In the genomic region with DNA sequence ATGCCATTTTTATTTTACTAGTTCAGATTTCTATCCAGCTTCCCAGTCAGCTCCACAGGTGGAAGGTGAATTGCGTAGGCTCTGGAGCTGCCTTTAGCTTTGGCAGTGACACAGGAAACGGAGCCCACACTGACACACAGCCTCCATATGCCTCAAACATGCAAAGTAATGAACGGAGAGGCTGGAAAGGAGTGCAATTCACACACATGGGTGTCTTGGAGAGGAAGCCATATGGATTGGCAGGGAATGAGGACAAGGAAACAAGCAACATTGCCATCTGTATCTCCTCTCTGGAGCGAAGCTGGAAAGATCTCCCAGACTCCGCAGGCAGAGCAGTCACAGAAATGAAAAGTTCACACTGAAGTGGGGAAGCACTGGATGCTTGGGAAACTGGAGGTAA, we compare ENCODE assay signal across 15 mouse cellular contexts.
A peak's percentile ranks its signal among the peaks of the same experiment; 100 is the strongest.
DNase-seq lines count a peak whose midpoint lies in the region; TF ChIP-seq lines count a peak whose summit lies in the region.
"Had no signal": no experiment of that assay in that cellular context is flagged by ENCODE, and none has a peak within 500 bp of the region (broad histone marks: within the 10 kb centered on the region; RNA-seq: fewer than 3 reads in every experiment).

No protein-coding gene starts in this region.

- no peak for TF ChIP-seq EP300 in heart, adult 2 months (IDR thresholded peaks at IDR 0.05; ENCODE audit: insufficient read depth, low read depth, low read length)

- no peaks in the 10 kb centered on the region for H3K27me3 ChIP-seq in heart, adult 2 months (ENCODE audit: control insufficient read depth, insufficient read depth, low read length)
- H3K27me3 ChIP-seq: embryonic facial prominence, embryonic 13.5 days; limb, embryonic 13.5 days had no signal

- H3K27ac ChIP-seq in heart, adult 2 months, result no peak overlapping the region
- H3K27ac ChIP-seq: embryonic facial prominence, embryonic 13.5 days; limb, embryonic 13.5 days; stomach, postnatal 0 days had no signal

- intact Hi-C loops in left cerebral cortex, postnatal 25 days (cut with DNase I), result loop anchor here (10.0 kb wide), 1 partner anchor 207 kb away; no protein-coding TSS in a partner anchor
- intact Hi-C loops in heart, adult 2 months (cut with DNase I), result no loop called here

- H3K4me3 ChIP-seq in heart, adult 2 months, result no peak overlapping the region
- H3K4me3 ChIP-seq: embryonic facial prominence, embryonic 13.5 days; limb, embryonic 13.5 days had no signal

- whole genome bisulfite sequencing in heart, adult 2 months, result 91% methylated on average over 5 of the region's 5 CpGs

- DNase-seq in cerebellum, adult 9-10 months, result peak; percentile 1
- no peak for DNase-seq in cerebellum, adult 18-20 months
- peak; percentile 74 for DNase-seq in brain, embryonic 18.5 days (ENCODE audit: low read depth, low spot score)
- DNase-seq in layer of hippocampus, adult 8-10 months (ENCODE audit: low spot score in 2 of 2), result peak; percentile 76 to 84
- peak; percentile 58 to 96 for DNase-seq in left cerebral cortex, postnatal 25 days (ENCODE audit: low spot score in 2 of 2)
- no peak for DNase-seq in urinary bladder, postnatal 10 days (ENCODE audit: low spot score)
- DNase-seq in gastrocnemius, adult 8-10 months (ENCODE audit: low spot score in 2 of 2), result no peak
- DNase-seq in heart, adult 2 months, result no peak
- DNase-seq: heart, postnatal 36 days; kidney, adult 11 months; retina, postnatal 1 day had no signal

- H3K79me2 ChIP-seq in heart, adult 2 months (replicated peaks; ENCODE audit: control insufficient read depth, insufficient read depth, low read length), result no peaks in the 10 kb centered on the region

- no peaks in the 10 kb centered on the region for H3K4me1 ChIP-seq in heart, adult 2 months (ENCODE audit: control insufficient read depth, insufficient read depth, low read length)
- H3K4me1 ChIP-seq: embryonic facial prominence, embryonic 13.5 days; limb, embryonic 13.5 days had no signal

- TF ChIP-seq POLR2A in heart, adult 2 months (IDR thresholded peaks at IDR 0.05; ENCODE audit: insufficient read depth, low read depth, low read length), result no peak

- no peak overlapping the region for H3K9ac ChIP-seq in heart, adult 2 months (ENCODE audit: low read depth, low read length)
- H3K9ac ChIP-seq: embryonic facial prominence, embryonic 13.5 days; limb, embryonic 13.5 days; lung, embryonic 14.5 days had no signal

- TF ChIP-seq CTCF in heart, adult 2 months (IDR thresholded peaks at IDR 0.05), result no peak

- H3K36me3 ChIP-seq in heart, adult 2 months (ENCODE audit: control insufficient read depth, insufficient read depth, low read length), result no peaks in the 10 kb centered on the region
- H3K36me3 ChIP-seq: embryonic facial prominence, embryonic 13.5 days; limb, embryonic 13.5 days had no signal

Comparison
In these comparisons a context has a peak if more than half of its experiments do, and no peak if none do; other contexts are left out.
1. DNase-seq: peak in cerebellum, adult 9-10 months (single experiment), brain, embryonic 18.5 days (single experiment), layer of hippocampus, adult 8-10 months (2 of 2) and left cerebral cortex, postnatal 25 days (2 of 2); none in cerebellum, adult 18-20 months (0 of 2), urinary bladder, postnatal 10 days (single experiment), gastrocnemius, adult 8-10 months (0 of 2) and heart, adult 2 months (0 of 2).